Mouse (Mus musculus) lung, postnatal 0 days (tissue): ENCODE measurements at regions not wholly inside any gene's neighbourhood (a gene's known extent, or its start where the extent isn't known, plus 50 kb on each side); places are given as distances from the start of the nearest gene placed in this dataset.

Experiments used
- ATAC-seq: fragments of 200-750 bp; cut with Nextera tagmentation; 2 replicates; pipeline ENCODE4 v1.8.0; 2017; ENCODE audit warnings: moderate library complexity
- DNase-seq: peaks from one replicate; pipeline ENCODE4 v3.0.0-alpha.2; 2016; ENCODE audit warnings: low spot score
- H3K27ac ChIP-seq: fragments of 300-500 bp; sonication (generic); 2 replicates; pipeline ENCODE4 v1.5.1; 2014; ENCODE audit warnings: antibody characterized with exemption, mild to moderate bottlenecking, low read length, mixed read lengths
- H3K27me3 ChIP-seq: fragments of 300-500 bp; sonication (generic); replicated peaks from 2 replicates; pipeline ENCODE4 v1.6.1; 2014; ENCODE audit warnings: low read length, mixed read lengths; ENCODE audit not compliant: insufficient read depth
- H3K36me3 ChIP-seq: fragments of 300-500 bp; sonication (generic); 2 replicates; pipeline ENCODE4 v1.6.1; 2014; ENCODE audit warnings: low read length, mixed read lengths; ENCODE audit not compliant: insufficient read depth
- H3K4me1 ChIP-seq: fragments of 300-500 bp; sonication (generic); 2 replicates; pipeline ENCODE4 v1.6.1; 2014; ENCODE audit warnings: antibody characterized with exemption, low read depth, low read length, mixed read lengths; ENCODE audit not compliant: insufficient read depth
- H3K4me2 ChIP-seq: fragments of 300-500 bp; sonication (generic); replicated peaks from 2 replicates; pipeline ENCODE4 v1.6.1; 2014; ENCODE audit warnings: low read depth, mild to moderate bottlenecking, low read length, moderate library complexity, mixed read lengths
- H3K4me3 ChIP-seq: fragments of 300-500 bp; sonication (generic); 2 replicates; pipeline ENCODE4 v1.5.1; 2014; ENCODE audit warnings: low read depth, low read length
- H3K9ac ChIP-seq: fragments of 300-500 bp; sonication (generic); replicated peaks from 2 replicates; pipeline ENCODE4 v1.6.1; 2014; ENCODE audit warnings: low read depth, mild to moderate bottlenecking
- H3K9me3 ChIP-seq: fragments of 300-500 bp; sonication (generic); 2 replicates; pipeline ENCODE4 v1.6.1; 2016; ENCODE audit warnings: low read length, mixed read lengths
- CTCF ChIP-seq: IDR thresholded peaks from 2 replicates; pipeline ENCODE4 v1.5.1; 2016; ENCODE audit warnings: antibody characterized with exemption, mild to moderate bottlenecking
- EP300 ChIP-seq: IDR thresholded peaks from 2 replicates; pipeline ENCODE4 v1.6.1; 2016; ENCODE audit warnings: antibody characterized with exemption, mild to moderate bottlenecking, control low read depth
- WGBS: fragments of 180-500 bp; shearing (Covaris S2); extraction: QIAGEN DNeasy Blood & Tissue Kit; methylation state at CpG from one replicate; pipeline ENCODE4 v1.1.7; 2014; 5-methylcytosine and 5-hydroxymethylcytosine counted together

DNA sequence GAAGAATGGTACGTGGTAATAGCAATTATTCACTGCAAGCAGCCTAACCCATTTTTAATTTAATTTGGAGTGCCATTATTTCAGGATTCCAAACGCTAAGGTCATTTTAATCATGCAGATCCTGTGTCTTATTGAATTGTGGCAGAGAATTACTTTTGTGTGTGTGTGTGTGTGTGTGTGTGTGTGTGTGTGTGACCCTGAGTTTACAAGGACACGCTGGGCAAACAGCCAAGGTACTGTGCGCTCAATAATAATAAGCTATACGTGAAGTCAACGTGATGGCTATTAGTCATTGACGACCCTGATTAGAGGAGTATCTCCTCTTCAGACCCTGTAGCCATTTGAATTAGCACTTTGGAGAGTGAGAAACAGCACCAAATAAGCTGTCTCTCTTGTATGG, 144.1 kb downstream of the Klf7 start:
- H3K9ac ChIP-seq, result no peak overlapping the region
- H3K27me3 ChIP-seq, result no peaks in the 10 kb centered on the region
- no peak for TF ChIP-seq EP300
- no peak for TF ChIP-seq CTCF
- no peak overlapping the region for H3K27ac ChIP-seq
- no peak overlapping the region for H3K4me3 ChIP-seq
- no peaks in the 10 kb centered on the region for H3K4me1 ChIP-seq
- DNase-seq (no peak), ATAC-seq (no peak)
- no peak overlapping the region for H3K4me2 ChIP-seq
- 64% methylated on average over 7 of the region's 7 CpGs for WGBS
- H3K9me3 ChIP-seq, result no peaks in the 10 kb centered on the region
- H3K36me3 ChIP-seq, result no peaks in the 10 kb centered on the region

DNA sequence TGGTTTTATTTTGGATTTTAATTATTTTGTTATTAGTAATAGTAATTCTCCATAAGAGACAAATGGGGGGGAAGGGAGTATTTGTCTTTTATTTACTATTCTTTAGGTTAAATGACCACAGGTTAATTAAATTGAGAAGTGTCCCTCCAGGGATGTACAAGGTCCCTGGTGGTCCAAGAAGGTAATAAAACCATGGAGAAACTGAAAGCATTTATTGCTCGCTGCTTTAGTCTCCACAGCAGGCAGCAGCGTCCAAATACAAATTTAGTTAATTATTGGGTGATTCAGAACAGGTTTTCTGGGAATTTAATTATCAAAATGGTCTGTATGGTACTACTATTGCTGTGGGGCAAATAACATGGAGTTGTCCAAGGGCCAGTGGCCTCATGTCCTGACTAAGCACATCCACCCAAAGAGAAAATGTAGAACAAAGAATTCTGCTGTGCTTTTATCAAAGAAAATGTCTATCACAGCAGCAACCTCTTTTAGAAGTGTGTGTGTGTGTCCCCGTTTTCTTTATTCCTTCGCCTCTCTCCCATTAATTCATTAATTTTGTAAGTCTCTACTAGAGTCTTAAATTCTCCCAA, 144.7 kb downstream of the Klf7 start:
- Histone ChIP-seq H3K4me2 (no peak overlapping the region), H3K9ac (no peak overlapping the region), H3K4me1 (no peaks in the 10 kb centered on the region), H3K27ac (no peak overlapping the region), H3K9me3 (no peaks in the 10 kb centered on the region), H3K4me3 (no peak overlapping the region), H3K36me3 (no peaks in the 10 kb centered on the region), H3K27me3 (no peaks in the 10 kb centered on the region)
- DNase-seq, result no peak
- WGBS, result 90% methylated on average over 4 of the region's 4 CpGs
- ATAC-seq, result no peak
- TF ChIP-seq EP300 (no peak), CTCF (no peak)

DNA sequence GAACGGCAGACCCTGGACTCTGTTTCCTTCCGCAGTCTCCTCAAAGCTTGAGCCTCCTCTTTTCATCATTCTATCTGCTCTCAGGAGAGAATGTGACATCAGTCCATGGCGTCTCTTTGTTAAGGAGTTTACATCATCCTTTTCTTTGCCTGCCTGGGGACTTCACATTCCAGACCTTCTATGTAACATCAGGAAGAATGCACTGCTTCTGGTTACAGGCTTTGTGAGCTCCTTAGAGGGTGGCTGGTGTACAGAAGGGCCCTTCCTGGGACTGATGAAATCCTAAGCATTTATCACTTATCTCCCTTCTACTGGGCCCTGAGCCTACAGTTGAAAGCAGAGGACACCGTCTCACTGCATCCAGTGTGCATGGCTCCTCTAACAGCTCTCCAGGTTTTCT, 145.2 kb downstream of the Klf7 start:
- Histone ChIP-seq H3K9ac (no peak overlapping the region), H3K9me3 (no peaks in the 10 kb centered on the region), H3K36me3 (no peaks in the 10 kb centered on the region), H3K4me3 (no peak overlapping the region), H3K27ac (no peak overlapping the region), H3K4me1 (no peaks in the 10 kb centered on the region), H3K4me2 (no peak overlapping the region), H3K27me3 (no peaks in the 10 kb centered on the region)
- ATAC-seq (peak; percentile 23; the same call in 1 of the 2 replicates), DNase-seq (no peak)
- 48% methylated on average over 4 of the region's 4 CpGs for WGBS
- TF ChIP-seq CTCF, result no peak

DNA sequence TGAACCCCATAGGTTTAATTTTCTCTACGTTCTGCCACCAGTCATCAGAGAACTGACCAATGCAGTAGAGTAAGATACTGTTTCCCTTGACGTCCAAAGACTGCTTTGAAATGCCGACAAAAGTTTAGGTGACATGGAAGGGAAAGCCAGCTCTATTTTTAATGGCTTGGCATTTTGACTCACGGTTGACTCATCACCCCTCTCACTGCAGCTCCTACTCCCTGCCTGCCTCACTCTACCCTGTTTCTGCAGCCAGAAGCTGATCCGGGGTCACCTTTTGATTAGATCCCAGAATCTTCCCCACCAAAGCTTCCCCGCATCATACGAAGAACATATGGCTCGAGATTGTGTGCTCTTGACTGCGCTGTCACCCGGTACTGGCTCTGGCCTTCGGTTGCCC, 154.2 kb downstream of the Klf7 start:
- Histone ChIP-seq H3K9ac (no peak overlapping the region), H3K4me1 (no peaks in the 10 kb centered on the region), H3K36me3 (no peaks in the 10 kb centered on the region), H3K9me3 (no peaks in the 10 kb centered on the region), H3K4me3 (no peak overlapping the region), H3K27me3 (no peaks in the 10 kb centered on the region), H3K4me2 (no peak overlapping the region), H3K27ac (no peak overlapping the region)
- DNase-seq, result no peak
- ATAC-seq, result no peak
- WGBS, result 88% methylated on average over 11 of the region's 11 CpGs
- TF ChIP-seq CTCF, result no peak
- no peak for TF ChIP-seq EP300

DNA sequence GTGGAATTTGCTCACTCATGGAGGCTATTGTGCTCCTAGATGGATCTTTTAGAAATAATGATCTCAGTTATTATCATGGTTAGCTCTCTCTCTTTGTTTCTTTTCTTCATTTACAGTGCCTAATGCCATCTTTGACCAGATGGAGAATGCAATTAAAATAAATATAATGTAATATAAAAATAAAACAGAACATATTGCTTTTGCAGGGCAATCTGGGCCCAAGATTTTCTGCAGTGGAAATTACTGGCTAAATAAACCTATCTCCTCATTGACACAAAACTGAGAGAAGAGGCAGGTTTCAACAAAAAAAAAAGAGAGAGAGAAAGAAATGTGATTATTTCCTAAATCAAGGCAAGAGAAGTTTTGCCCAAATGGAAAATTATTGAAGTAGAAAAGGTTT, 156.6 kb downstream of the Klf7 start:
- H3K27ac ChIP-seq, result no peak overlapping the region
- H3K4me1 ChIP-seq, result no peaks in the 10 kb centered on the region
- no peak overlapping the region for H3K4me3 ChIP-seq
- ATAC-seq (no peak), DNase-seq (no peak)
- TF ChIP-seq CTCF, result no peak
- no peak for TF ChIP-seq EP300
- no peak overlapping the region for H3K9ac ChIP-seq
- H3K27me3 ChIP-seq, result no peaks in the 10 kb centered on the region
- no peak overlapping the region for H3K4me2 ChIP-seq
- H3K9me3 ChIP-seq, result no peaks in the 10 kb centered on the region
- no peaks in the 10 kb centered on the region for H3K36me3 ChIP-seq

DNA sequence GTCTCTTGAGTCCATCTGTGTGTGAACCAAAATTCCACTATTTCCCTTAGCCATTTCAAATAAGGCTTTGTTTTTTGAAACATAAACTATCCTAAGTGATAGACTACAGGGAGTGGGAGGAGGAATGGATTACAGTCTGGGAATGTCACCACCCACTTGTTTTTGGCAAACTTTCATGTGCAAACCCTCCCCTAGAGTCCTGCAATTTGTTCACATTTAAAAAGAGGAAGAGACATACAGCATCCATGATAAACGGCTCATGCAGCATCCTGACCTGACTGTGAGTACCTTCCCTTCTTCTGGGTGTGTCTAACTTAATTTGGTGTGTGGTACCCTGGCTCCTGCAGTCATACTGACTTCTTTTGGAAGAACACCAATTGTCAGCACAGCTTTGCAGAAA, 157.6 kb downstream of the Klf7 start:
- DNase-seq (peak; percentile 4), ATAC-seq (no peak)
- Histone ChIP-seq H3K9ac (no peak overlapping the region), H3K27me3 (no peaks in the 10 kb centered on the region), H3K9me3 (no peaks in the 10 kb centered on the region), H3K4me2 (no peak overlapping the region), H3K4me3 (no peak overlapping the region), H3K4me1 (no peaks in the 10 kb centered on the region), H3K36me3 (no peaks in the 10 kb centered on the region), H3K27ac (no peak overlapping the region)
- TF ChIP-seq CTCF (no peak), EP300 (no peak)
- WGBS, result 43% methylated on average over 1 of the region's 1 CpGs
